Mouse (Mus musculus) embryonic facial prominence, embryonic 12.5 days (tissue): ENCODE measurements around the gene S100a1. TPM values are rescaled to one million over a fixed set of nuclear protein-coding genes. Genes with fewer than 3 reads are reported as not detected.

ENCODE experiments used
- ATAC-seq: fragments of 200-750 bp; cut with Nextera tagmentation; 2 replicates; pipeline ENCODE4 v1.8.0; 2017; ENCODE audit not compliant: insufficient number of reproducible peaks, insufficient read depth, low FRiP score, low TSS enrichment
- H3K27ac ChIP-seq: fragments of 300-500 bp; sonication (generic); 2 replicates; pipeline ENCODE4 v1.5.1; 2016; ENCODE audit warnings: mild to moderate bottlenecking
- H3K27me3 ChIP-seq: fragments of 300-500 bp; sonication (generic); 2 replicates; pipeline ENCODE4 v1.6.1; 2016; ENCODE audit warnings: mild to moderate bottlenecking, moderate library complexity
- H3K36me3 ChIP-seq: fragments of 300-500 bp; sonication (generic); 2 replicates; pipeline ENCODE4 v1.6.1; 2016; ENCODE audit warnings: mild to moderate bottlenecking
- H3K4me1 ChIP-seq: fragments of 300-500 bp; sonication (generic); 2 replicates; pipeline ENCODE4 v1.6.1; 2016
- H3K4me2 ChIP-seq: fragments of 300-500 bp; sonication (generic); replicated peaks from 2 replicates; pipeline ENCODE4 v1.6.1; 2016; ENCODE audit warnings: mild to moderate bottlenecking, moderate library complexity
- H3K4me3 ChIP-seq: fragments of 300-500 bp; sonication (generic); 2 replicates; pipeline ENCODE4 v1.5.1; 2016; ENCODE audit warnings: mild to moderate bottlenecking
- H3K9ac ChIP-seq: fragments of 300-500 bp; sonication (generic); 2 replicates; pipeline ENCODE4 v1.6.1; 2016; ENCODE audit warnings: mild to moderate bottlenecking, moderate library complexity
- H3K9me3 ChIP-seq: fragments of 300-500 bp; sonication (generic); 2 replicates; pipeline ENCODE4 v1.6.1; 2016; ENCODE audit warnings: mild to moderate bottlenecking, moderate library complexity
- WGBS: fragments of 180-500 bp; shearing (Covaris S2); methylation state at CpG from one replicate; pipeline ENCODE4 v1.1.7; 2016; 5-methylcytosine and 5-hydroxymethylcytosine counted together
- polyA plus RNA-seq: library from polyadenylated mRNA; unstranded; fragments of >200 nt; fragmentation: Nextera tagmentation; extraction: Ambion mirVana; gene quantifications from 2 replicates; pipeline ENCODE4 v1.2.1, GENCODE M21; 2016

S100a1 gene
- polyA plus RNA-seq, 1 experiment from 2014 or later, result 11.2 TPM

DNA sequence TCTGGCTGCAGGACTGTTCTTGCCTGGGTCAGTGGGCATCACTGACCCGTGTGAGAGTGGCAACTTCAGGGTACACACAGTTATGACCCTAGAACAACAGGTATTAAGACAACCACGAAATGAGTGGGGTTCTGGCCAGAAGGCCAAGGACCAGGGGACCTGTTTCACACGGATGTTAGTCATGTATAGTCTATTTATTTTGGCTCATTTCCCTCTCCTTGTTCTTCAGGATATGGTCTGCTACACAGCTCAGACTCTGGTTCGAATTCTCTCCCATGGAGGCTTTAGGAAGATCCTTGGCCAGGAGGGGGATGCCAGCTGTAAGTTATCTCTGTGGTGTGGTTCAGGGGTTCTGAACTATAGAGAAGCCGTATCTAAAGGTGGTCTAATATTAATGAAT is 27.2 kb downstream of the S100a1 start:
- Histone ChIP-seq H3K4me2 (no peak overlapping the region), H3K4me3 (no peak overlapping the region), H3K9ac (no peak overlapping the region), H3K36me3 (peaks cover 68% of the 10 kb centered on the region), H3K9me3 (no peaks in the 10 kb centered on the region), H3K4me1 (peaks cover 5% of the 10 kb centered on the region; the same call in 1 of the 2 replicates), H3K27me3 (no peaks in the 10 kb centered on the region), H3K27ac (no peak overlapping the region)
- 84% methylated on average over 5 of the region's 5 CpGs for WGBS
- ATAC-seq, result no peak

DNA sequence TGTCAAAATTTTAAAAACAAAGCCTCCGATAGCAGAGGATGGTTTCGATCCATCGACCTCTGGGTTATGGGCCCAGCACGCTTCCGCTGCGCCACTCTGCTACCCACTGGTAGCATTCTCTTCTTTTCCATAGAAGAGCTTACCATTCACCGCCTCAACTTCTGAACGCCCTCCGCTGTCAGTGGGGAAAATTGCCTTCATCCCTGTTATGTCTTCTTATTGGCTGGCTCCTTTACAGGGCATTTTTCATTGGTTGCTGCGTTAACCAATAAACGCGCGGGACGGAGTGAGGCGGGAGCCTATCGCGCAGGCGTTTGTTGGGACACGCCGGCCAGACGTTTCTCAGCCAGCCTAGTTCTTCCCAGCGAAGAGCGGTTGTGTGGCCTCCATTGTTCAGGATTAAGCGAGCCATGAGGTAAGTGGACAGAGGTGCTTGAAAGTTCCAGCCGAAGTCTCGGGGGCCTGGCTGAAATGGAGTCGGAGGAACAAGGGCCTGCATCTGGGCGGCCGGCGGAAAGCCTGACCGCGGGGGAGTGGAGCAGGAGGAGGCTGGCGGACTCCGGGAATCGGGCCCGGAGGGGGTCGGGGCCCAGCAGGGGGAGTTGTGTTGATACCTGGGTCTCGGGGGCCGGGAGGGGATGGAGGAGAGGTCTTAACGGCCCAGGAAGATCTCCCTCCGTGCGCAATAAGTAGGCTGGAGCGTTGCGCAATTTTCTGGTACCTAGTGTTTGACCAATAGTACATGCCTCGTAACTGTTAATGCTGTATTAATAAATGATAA is 38.2 kb downstream of the S100a1 start, which contains the start of gene Ilf2:
Gene Ilf2 (plus strand): TSS at position 296 of the 781 bp plus-strand sequence.
- H3K4me2 ChIP-seq, result peak within 1 kb of the TSS; percentile 75
- H3K4me1 ChIP-seq, result 0 out of 2 replicates have a peak, but pooled peaks cover 6% of the 10 kb centered on the region
- H3K9ac ChIP-seq, result peak within 1 kb of the TSS; percentile 85
- H3K4me3 ChIP-seq, result peak within 1 kb of the TSS; percentile 79
- H3K27ac ChIP-seq, result peak within 1 kb of the TSS; percentile 95
- ATAC-seq, result peak; percentile 99
- H3K27me3 ChIP-seq, result no peaks in the 10 kb centered on the region
- H3K9me3 ChIP-seq, result no peaks in the 10 kb centered on the region
- peaks cover 34% of the 10 kb centered on the region for H3K36me3 ChIP-seq
- WGBS, result under 1% methylated on average over 45 of the region's 45 CpGs

GRCm38 (mm10) chr3:90475151-90475830 is 38.9 kb downstream of the S100a1 start:
- WGBS, result 40% methylated on average over 16 of the region's 16 CpGs
- Histone ChIP-seq H3K4me2 (0 out of 2 replicates have a peak overlapping the region, but pooled peaks have one; percentile 19), H3K9me3 (no peaks in the 10 kb centered on the region), H3K27ac (no peak overlapping the region), H3K4me1 (0 out of 2 replicates have a peak, but pooled peaks cover 6% of the 10 kb centered on the region), H3K9ac (no peak overlapping the region), H3K36me3 (peaks cover 27% of the 10 kb centered on the region), H3K27me3 (no peaks in the 10 kb centered on the region), H3K4me3 (no peak overlapping the region)
- ATAC-seq, result peak; percentile 23; the same call in 1 of the 2 replicates

- H3K27me3 ChIP-seq, result no peaks in the 10 kb centered on the region
- no peak overlapping the region for H3K4me2 ChIP-seq
- WGBS, result 38% methylated on average over 3 of the region's 3 CpGs
- H3K9me3 ChIP-seq, result no peaks in the 10 kb centered on the region
- H3K27ac ChIP-seq, result no peak overlapping the region
- no peak overlapping the region for H3K4me3 ChIP-seq
- 0 out of 2 replicates have a peak, but pooled peaks cover 4% of the 10 kb centered on the region for H3K4me1 ChIP-seq
- H3K36me3 ChIP-seq, result no peaks in the 10 kb centered on the region
- ATAC-seq, result no peak
- H3K9ac ChIP-seq, result no peak overlapping the region
Measured at GRCm38 (mm10) chr3:90472213-90472612, 42.0 kb downstream of the S100a1 start.

- Histone ChIP-seq H3K4me2 (no peak overlapping the region), H3K4me3 (no peak overlapping the region), H3K27ac (no peak overlapping the region), H3K9me3 (no peaks in the 10 kb centered on the region), H3K4me1 (no peaks in the 10 kb centered on the region; the same call in 1 of the 2 replicates), H3K27me3 (peaks cover 34% of the 10 kb centered on the region), H3K36me3 (no peaks in the 10 kb centered on the region), H3K9ac (no peak overlapping the region)
- no peak for ATAC-seq
- 94% methylated on average over 10 of the region's 10 CpGs for WGBS
Measured at GRCm38 (mm10) chr3:90467618-90468300, 46.4 kb downstream of the S100a1 start.

DNA sequence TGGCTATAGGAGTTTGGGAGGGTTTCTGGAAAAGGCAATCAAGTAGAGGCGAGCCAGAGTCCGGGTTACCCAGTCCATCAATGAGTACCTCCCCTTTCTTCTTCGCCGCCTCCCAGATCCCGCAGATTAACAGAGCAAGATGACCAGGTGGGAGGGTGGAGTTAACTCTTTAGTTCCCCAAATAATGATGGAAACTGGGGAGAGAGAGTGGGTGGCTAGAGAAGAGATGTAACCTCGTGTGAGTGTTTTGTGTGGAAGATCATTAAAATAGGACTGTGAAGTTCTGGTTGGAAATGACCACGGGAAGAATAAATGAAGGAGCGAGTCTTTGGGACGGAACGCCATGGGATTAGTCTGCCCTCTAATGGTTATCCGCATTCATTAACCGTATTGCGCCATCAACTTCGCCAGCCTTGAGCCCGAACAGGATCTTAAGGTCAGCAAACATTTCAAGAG is 47.9 kb downstream of the S100a1 start:
- H3K9me3 ChIP-seq, result no peaks in the 10 kb centered on the region
- H3K4me3 ChIP-seq, result peak overlapping the region; percentile 48
- H3K27ac ChIP-seq, result no peak overlapping the region
- H3K4me2 ChIP-seq, result peak overlapping the region; percentile 75
- H3K9ac ChIP-seq, result peak overlapping the region; percentile 24
- under 1% methylated on average over 15 of the region's 15 CpGs for WGBS
- peaks cover 46% of the 10 kb centered on the region for H3K27me3 ChIP-seq
- no peak for ATAC-seq
- H3K36me3 ChIP-seq, result no peaks in the 10 kb centered on the region
- no peaks in the 10 kb centered on the region; the same call in 1 of the 2 replicates for H3K4me1 ChIP-seq

- no peak for ATAC-seq
Measured at GRCm38 (mm10) chr3:90465686-90466310, 48.4 kb downstream of the S100a1 start, which contains the start of gene Npr1. Npr1 (minus strand) TSS chr3:90465866.

GRCm38 (mm10) chr3:90465081-90465685 is 49.0 kb downstream of the S100a1 start:
- no peak overlapping the region for H3K27ac ChIP-seq
- H3K4me1 ChIP-seq, result no peaks in the 10 kb centered on the region; the same call in 1 of the 2 replicates
- peak overlapping the region; percentile 48 for H3K4me3 ChIP-seq
- peak overlapping the region; percentile 75 for H3K4me2 ChIP-seq
- WGBS, result 1% methylated on average over 75 of the region's 75 CpGs
- H3K27me3 ChIP-seq, result peaks cover 46% of the 10 kb centered on the region
- peak overlapping the region; percentile 24 for H3K9ac ChIP-seq
- no peaks in the 10 kb centered on the region for H3K36me3 ChIP-seq
- no peaks in the 10 kb centered on the region for H3K9me3 ChIP-seq
- peak; percentile 37; the same call in 1 of the 2 replicates for ATAC-seq

More at GRCm38 (mm10) chr3:90465686-90466310, 48.4 kb downstream of the S100a1 start, which contains the start of gene Npr1:
- peak within 1 kb of the TSS; percentile 48 for H3K4me3 ChIP-seq
- no peak within 1 kb of the TSS for H3K27ac ChIP-seq
- H3K4me1 ChIP-seq, result no peaks in the 10 kb centered on the region; the same call in 1 of the 2 replicates
- 1% methylated on average over 43 of the region's 49 CpGs for WGBS
- no peaks in the 10 kb centered on the region for H3K9me3 ChIP-seq
- peaks cover 46% of the 10 kb centered on the region for H3K27me3 ChIP-seq
- no peaks in the 10 kb centered on the region for H3K36me3 ChIP-seq
- peak within 1 kb of the TSS; percentile 75 for H3K4me2 ChIP-seq
- H3K9ac ChIP-seq, result peak within 1 kb of the TSS; percentile 24

DNA sequence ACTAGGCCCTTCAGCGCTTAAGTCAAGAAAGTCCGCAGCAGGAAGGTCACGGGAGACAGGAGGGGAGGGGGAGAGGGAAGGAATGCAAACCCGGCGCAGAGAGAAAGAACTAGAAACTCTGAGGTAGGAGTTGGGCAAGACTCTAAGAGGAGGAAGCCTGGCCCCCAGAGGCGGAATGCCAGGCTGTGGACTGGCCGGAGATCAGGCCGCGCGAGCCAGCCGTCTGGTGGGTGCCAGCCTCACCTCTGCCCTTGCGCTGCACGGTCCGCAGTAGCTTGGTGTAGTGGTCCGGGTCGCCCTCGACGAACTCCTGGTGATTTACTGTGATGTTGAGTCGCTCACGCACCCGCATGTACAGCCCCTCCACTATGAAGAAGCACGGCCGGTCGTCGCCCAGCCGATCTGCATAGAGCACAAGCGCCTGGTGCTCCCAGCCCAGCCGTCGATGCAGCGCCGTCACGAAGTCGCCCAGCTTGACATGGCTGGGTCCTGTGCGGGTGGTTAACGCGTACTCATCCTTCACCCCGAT is 49.6 kb downstream of the S100a1 start:
- H3K9ac ChIP-seq, result peak overlapping the region; percentile 24; the same call in 1 of the 2 replicates

GRCm38 (mm10) chr3:90462579-90462978 is 51.6 kb downstream of the S100a1 start:
- peaks cover 46% of the 10 kb centered on the region for H3K27me3 ChIP-seq
- H3K4me2 ChIP-seq, result no peak overlapping the region
- H3K36me3 ChIP-seq, result no peaks in the 10 kb centered on the region
- WGBS, result 28% methylated on average over 7 of the region's 7 CpGs
- H3K4me1 ChIP-seq, result no peaks in the 10 kb centered on the region; the same call in 1 of the 2 replicates
- H3K9me3 ChIP-seq, result no peaks in the 10 kb centered on the region
- no peak overlapping the region for H3K27ac ChIP-seq
- H3K9ac ChIP-seq, result no peak overlapping the region
- H3K4me3 ChIP-seq, result no peak overlapping the region
- no peak for ATAC-seq

More for the DNA sequence above, 49.6 kb downstream of the S100a1 start:
- peak overlapping the region; percentile 48 for H3K4me3 ChIP-seq
- no peaks in the 10 kb centered on the region; the same call in 1 of the 2 replicates for H3K4me1 ChIP-seq
- no peak for ATAC-seq
- no peaks in the 10 kb centered on the region for H3K36me3 ChIP-seq
- WGBS, result 9% methylated on average over 37 of the region's 37 CpGs
- no peaks in the 10 kb centered on the region for H3K9me3 ChIP-seq
- peak overlapping the region; percentile 75 for H3K4me2 ChIP-seq
- no peak overlapping the region for H3K27ac ChIP-seq
- peaks cover 46% of the 10 kb centered on the region for H3K27me3 ChIP-seq
